Mouse (Mus musculus) neural tube, embryonic 11.5 days (tissue): ENCODE data around the gene Gm10447. TPM values are rescaled to one million over a fixed set of nuclear protein-coding genes. Genes with fewer than 3 reads are reported as not detected.
"Not testable (repeated sequence)": the region's sequence is repeated elsewhere in the genome, so short reads cannot be mapped to it uniquely, and the experiment has no call there.

Source experiments
- ATAC-seq: fragments of 200-750 bp; cut with Nextera tagmentation; 2 replicates; pipeline ENCODE4 v1.8.0; 2017; ENCODE audit warnings: moderate number of reproducible peaks, mild to moderate bottlenecking, moderate TSS enrichment, moderate library complexity; ENCODE audit not compliant: insufficient read depth, low FRiP score, low TSS enrichment
- DNase-seq: peaks from one replicate; pipeline ENCODE4 v3.0.0-alpha.2; 2015; ENCODE audit warnings: low spot score
- H3K27ac ChIP-seq: fragments of 300-500 bp; sonication (generic); 2 replicates; pipeline ENCODE4 v1.5.1; 2014; ENCODE audit warnings: low read depth, mild to moderate bottlenecking, low read length
- H3K27me3 ChIP-seq: fragments of 300-500 bp; sonication (generic); 2 replicates; pipeline ENCODE4 v1.6.1; 2014; ENCODE audit warnings: mild to moderate bottlenecking, low read length, mixed read lengths; ENCODE audit not compliant: control insufficient read depth, insufficient read depth
- H3K36me3 ChIP-seq: fragments of 300-500 bp; sonication (generic); 2 replicates; pipeline ENCODE4 v1.6.1; 2014; ENCODE audit warnings: mild to moderate bottlenecking, low read length, moderate library complexity, mixed read lengths; ENCODE audit not compliant: control insufficient read depth, insufficient read depth
- H3K4me1 ChIP-seq: fragments of 300-500 bp; sonication (generic); 2 replicates; pipeline ENCODE4 v1.6.1; 2014; ENCODE audit warnings: low read length, mixed read lengths; ENCODE audit not compliant: control insufficient read depth, insufficient read depth
- H3K4me2 ChIP-seq: fragments of 300-500 bp; sonication (generic); 2 replicates; pipeline ENCODE4 v1.6.1; 2014; ENCODE audit warnings: low read depth, mild to moderate bottlenecking, moderate library complexity
- H3K4me3 ChIP-seq: fragments of 300-500 bp; sonication (generic); 2 replicates; pipeline ENCODE4 v1.5.1; 2014; ENCODE audit warnings: low read depth, low read length
- H3K9ac ChIP-seq: fragments of 300-500 bp; sonication (generic); 2 replicates; pipeline ENCODE4 v1.6.1; 2014; ENCODE audit warnings: mild to moderate bottlenecking, low read length
- H3K9me3 ChIP-seq: fragments of 300-500 bp; sonication (generic); 2 replicates; pipeline ENCODE4 v1.6.1; 2016; ENCODE audit warnings: low read length; ENCODE audit not compliant: control insufficient read depth
- WGBS: fragments of 180-500 bp; shearing (Covaris S2); extraction: QIAGEN DNeasy Blood & Tissue Kit; methylation state at CpG from one replicate; pipeline ENCODE4 v1.1.7; 2014; 5-methylcytosine and 5-hydroxymethylcytosine counted together
- polyA plus RNA-seq: library from polyadenylated mRNA; unstranded; fragments of >200 nt; fragmentation: Nextera tagmentation; extraction: Ambion mirVana; gene quantifications from 2 replicates; pipeline ENCODE4 v1.2.1, GENCODE M21; 2014

Gene Gm10447
- polyA plus RNA-seq, 1 experiment from 2014 or later, result not detected

- 92% methylated on average over 3 of the region's 3 CpGs for WGBS
- Histone ChIP-seq H3K27me3 (no peaks in the 10 kb centered on the region), H3K27ac (no peak overlapping the region), H3K36me3 (peaks cover 5% of the 10 kb centered on the region; the same call in 1 of the 2 replicates), H3K9me3 (no peaks in the 10 kb centered on the region), H3K9ac (no peak overlapping the region), H3K4me2 (no peak overlapping the region), H3K4me1 (peaks cover 8% of the 10 kb centered on the region), H3K4me3 (no peak overlapping the region)
- ATAC-seq (no peak), DNase-seq (no peak)
Observed at GRCm38 (mm10) chr11:53427993-53428715, 28.8 kb downstream of the Gm10447 start.

GRCm38 (mm10) chr11:53426914-53427313, 30.0 kb downstream of the Gm10447 start:
- H3K36me3 ChIP-seq, H3K27ac ChIP-seq, ATAC-seq, H3K27me3 ChIP-seq, H3K4me2 ChIP-seq, H3K4me3 ChIP-seq, H3K4me1 ChIP-seq, H3K9ac ChIP-seq, H3K9me3 ChIP-seq, DNase-seq: not testable (repeated sequence)
- WGBS, result 91% methylated on average over 3 of the region's 3 CpGs

DNA sequence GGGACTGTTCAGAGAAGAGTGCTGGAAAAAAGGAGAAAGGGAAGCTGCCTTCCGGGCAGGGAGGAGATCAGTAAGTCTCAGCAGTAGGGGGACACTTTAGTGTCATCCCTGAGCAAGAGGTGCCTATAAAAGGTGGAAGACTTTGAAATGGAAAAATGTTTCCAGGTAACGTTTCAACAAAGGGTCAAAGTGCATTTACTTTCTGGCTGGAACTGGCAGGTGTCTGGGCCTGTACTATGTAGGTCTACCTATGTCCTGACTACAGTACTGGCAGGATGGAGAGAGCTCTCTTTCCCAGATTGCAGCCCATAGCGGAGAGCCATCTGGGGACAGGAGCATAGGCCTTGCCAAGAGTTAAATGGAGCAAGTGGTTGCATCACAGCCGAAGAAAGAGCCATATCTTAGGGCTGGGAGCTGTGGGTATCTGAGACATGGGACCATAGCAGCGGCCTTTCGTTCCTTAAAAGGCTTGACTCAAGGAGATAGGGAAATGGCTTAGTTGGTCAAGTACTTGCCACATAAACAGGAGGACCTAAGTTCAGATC, 31.1 kb downstream of the Gm10447 start:
- Histone ChIP-seq H3K4me3 (no peak overlapping the region), H3K4me2 (no peak overlapping the region), H3K27ac (no peak overlapping the region), H3K36me3 (peaks cover 5% of the 10 kb centered on the region; the same call in 1 of the 2 replicates), H3K9me3 (no peaks in the 10 kb centered on the region), H3K4me1 (peaks cover 8% of the 10 kb centered on the region), H3K9ac (no peak overlapping the region), H3K27me3 (no peaks in the 10 kb centered on the region)
- WGBS, result 88% methylated on average over 6 of the region's 6 CpGs
- ATAC-seq (no peak), DNase-seq (no peak)

GRCm38 (mm10) chr11:53425251-53425650, 31.7 kb downstream of the Gm10447 start:
- Histone ChIP-seq H3K9ac (no peak overlapping the region), H3K27ac (no peak overlapping the region), H3K4me3 (no peak overlapping the region), H3K36me3 (peaks cover 5% of the 10 kb centered on the region; the same call in 1 of the 2 replicates), H3K9me3 (no peaks in the 10 kb centered on the region), H3K27me3 (no peaks in the 10 kb centered on the region), H3K4me1 (peaks cover 8% of the 10 kb centered on the region), H3K4me2 (no peak overlapping the region)
- no peak for DNase-seq
- 72% methylated on average over 3 of the region's 3 CpGs for WGBS
- no peak for ATAC-seq

GRCm38 (mm10) chr11:53424826-53425225, 32.1 kb downstream of the Gm10447 start:
- Histone ChIP-seq H3K27me3 (no peaks in the 10 kb centered on the region), H3K36me3 (peaks cover 5% of the 10 kb centered on the region; the same call in 1 of the 2 replicates), H3K9me3 (no peaks in the 10 kb centered on the region), H3K27ac (no peak overlapping the region), H3K9ac (no peak overlapping the region), H3K4me3 (no peak overlapping the region), H3K4me1 (peaks cover 5% of the 10 kb centered on the region), H3K4me2 (no peak overlapping the region)
- 83% methylated on average over 2 of the region's 2 CpGs for WGBS
- DNase-seq, result no peak
- ATAC-seq, result no peak

DNA sequence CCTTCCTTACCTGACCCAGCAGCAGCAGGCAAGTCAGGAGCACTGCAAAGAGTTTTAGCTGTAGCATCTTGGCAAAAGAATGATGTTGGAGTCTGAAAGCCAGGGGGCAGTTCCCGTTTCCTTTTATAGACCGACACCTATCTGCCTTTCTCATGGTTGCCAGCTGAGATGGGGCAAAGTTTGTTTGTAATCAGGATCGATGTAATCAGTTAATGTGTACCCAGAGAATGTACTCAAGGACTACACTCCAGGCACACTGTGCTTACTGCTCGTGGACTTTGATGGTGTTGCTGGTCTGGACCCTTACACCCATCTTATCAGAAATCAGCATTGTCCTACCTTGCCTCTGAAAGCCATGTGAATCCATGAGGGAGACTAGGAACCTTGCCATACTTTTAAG, 33.9 kb downstream of the Gm10447 start, which contains the start of gene Leap2:
Gene Leap2 (minus strand): TSS at position 135 of the 400 bp plus-strand sequence.
- Histone ChIP-seq H3K9me3 (no peaks in the 10 kb centered on the region), H3K9ac (no peak within 1 kb of the TSS), H3K27me3 (no peaks in the 10 kb centered on the region), H3K36me3 (no peaks in the 10 kb centered on the region), H3K4me1 (no peaks in the 10 kb centered on the region), H3K27ac (no peak within 1 kb of the TSS), H3K4me3 (no peak within 1 kb of the TSS), H3K4me2 (no peak within 1 kb of the TSS)
- ATAC-seq (no peak), DNase-seq (no peak)
- WGBS, result 92% methylated on average over 4 of the region's 4 CpGs

DNA sequence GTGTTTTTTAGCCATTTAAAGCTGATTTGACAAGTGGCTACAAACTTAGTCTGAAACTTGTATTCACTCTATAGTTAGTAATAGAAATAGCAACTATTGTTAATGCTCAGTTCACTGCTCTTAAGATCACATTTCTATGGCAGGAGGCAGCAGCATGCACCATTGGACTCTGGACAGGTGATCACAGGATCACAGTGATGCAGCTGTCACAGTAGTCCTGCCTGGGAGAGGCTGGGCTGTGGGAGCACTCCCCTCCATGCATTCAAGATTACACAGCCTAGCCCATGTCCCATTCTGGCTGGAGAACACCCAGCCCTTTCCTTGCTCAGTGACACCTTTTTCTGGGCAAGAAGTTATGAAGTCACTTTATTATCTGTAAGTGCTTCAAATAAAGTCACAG, 38.9 kb downstream of the Gm10447 start:
- ATAC-seq, result no peak
- H3K27me3 ChIP-seq, result no peaks in the 10 kb centered on the region
- no peak overlapping the region for H3K27ac ChIP-seq
- H3K4me1 ChIP-seq, result no peaks in the 10 kb centered on the region
- no peak overlapping the region for H3K4me2 ChIP-seq
- H3K36me3 ChIP-seq, result peaks cover 6% of the 10 kb centered on the region
- H3K9me3 ChIP-seq, result no peaks in the 10 kb centered on the region
- DNase-seq, result no peak
- no peak overlapping the region for H3K4me3 ChIP-seq
- H3K9ac ChIP-seq, result no peak overlapping the region

DNA sequence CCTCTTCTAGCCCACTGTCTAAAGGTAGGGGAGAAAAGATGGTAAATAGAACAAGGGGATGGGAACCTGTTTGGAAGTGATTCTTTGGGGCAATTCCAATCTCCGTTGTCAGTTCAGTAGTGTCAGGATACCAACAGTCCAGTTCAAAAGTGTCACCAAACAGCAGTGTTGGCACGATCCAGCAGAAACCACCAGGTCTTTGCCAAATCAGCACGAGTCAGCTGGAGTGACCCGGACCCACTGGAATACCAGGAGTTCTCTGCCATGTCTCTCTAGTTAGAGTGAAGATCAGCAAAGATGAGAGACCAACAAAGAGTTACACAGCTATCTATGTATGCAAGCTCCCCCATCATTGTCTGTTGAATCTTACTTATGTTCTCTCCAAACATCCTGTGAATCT, 43.0 kb downstream of the Gm10447 start:
- Histone ChIP-seq H3K4me3 (no peak overlapping the region), H3K36me3 (peaks cover 12% of the 10 kb centered on the region), H3K27ac (no peak overlapping the region), H3K4me2 (no peak overlapping the region), H3K27me3 (no peaks in the 10 kb centered on the region), H3K9me3 (no peaks in the 10 kb centered on the region), H3K4me1 (no peaks in the 10 kb centered on the region), H3K9ac (no peak overlapping the region)
- WGBS, result 92% methylated on average over 4 of the region's 4 CpGs
- ATAC-seq, result no peak
- no peak for DNase-seq

DNA sequence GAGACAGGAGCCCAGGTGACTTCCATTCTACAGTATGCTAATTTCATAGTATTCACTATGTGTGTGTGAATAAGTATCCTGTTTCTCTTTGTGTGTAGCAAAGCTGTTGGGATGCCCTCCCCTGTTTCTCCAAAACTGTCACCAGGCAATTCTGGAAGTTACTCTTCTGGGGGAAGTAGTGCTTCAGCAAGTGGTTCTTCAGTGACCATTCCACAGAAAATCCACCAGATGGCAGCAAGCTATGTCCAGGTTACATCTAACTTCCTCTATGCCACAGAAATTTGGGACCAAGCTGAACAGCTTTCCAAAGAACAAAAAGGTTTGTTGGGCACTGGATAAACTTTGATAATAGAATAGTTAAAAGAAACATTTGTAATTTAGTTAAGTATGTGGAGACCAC, 45.2 kb downstream of the Gm10447 start:
- Histone ChIP-seq H3K9ac (no peak overlapping the region), H3K36me3 (peaks cover 17% of the 10 kb centered on the region), H3K4me1 (no peaks in the 10 kb centered on the region), H3K4me3 (no peak overlapping the region), H3K27ac (no peak overlapping the region), H3K27me3 (no peaks in the 10 kb centered on the region), H3K4me2 (no peak overlapping the region), H3K9me3 (no peaks in the 10 kb centered on the region)
- ATAC-seq, result no peak
- DNase-seq, result no peak
